Comparison of ENCODE assay signal across 26 mouse cellular contexts in genomic region chr11:79652257-79652656, GRCm38 (mm10).
DNase-seq lines count a peak whose midpoint lies in the region; ATAC-seq and TF ChIP-seq lines count a peak whose summit lies in the region.
"Had no signal": no experiment of that assay in that cellular context is flagged by ENCODE, and none has a peak within 500 bp of the region (broad histone marks: within the 10 kb centered on the region; RNA-seq: fewer than 3 reads in every experiment).

No protein-coding gene starts in this region.

- ATAC-seq in forebrain, embryonic 16.5 days = no peak
- no peak for ATAC-seq in midbrain, postnatal 0 days (ENCODE audit: low FRiP score)
- ATAC-seq in embryonic facial prominence, embryonic 14.5 days (ENCODE audit: low read depth) = no peak
- peak; percentile 59; the same call in 1 of the 2 replicates for ATAC-seq in neutrophil, adult 5-6 weeks (ENCODE audit: extremely low read depth, insufficient number of reproducible peaks, low FRiP score, poor library complexity, severe bottlenecking)
- ATAC-seq: forebrain, embryonic 14.5 days; midbrain, embryonic 15.5 days had no signal

- peaks cover 62% of the 10 kb centered on the region for H3K4me1 ChIP-seq in forebrain, embryonic 10.5 days
- peaks cover 3% of the 10 kb centered on the region for H3K4me1 ChIP-seq in forebrain, embryonic 16.5 days (replicated peaks; ENCODE audit: control insufficient read depth, insufficient read depth, low read length)
- peaks cover 58% of the 10 kb centered on the region for H3K4me1 ChIP-seq in midbrain, embryonic 10.5 days
- 0 out of 2 replicates have a peak, but pooled peaks cover 2% of the 10 kb centered on the region for H3K4me1 ChIP-seq in midbrain, postnatal 0 days (ENCODE audit: insufficient read depth, low read length)
- peaks cover 31% of the 10 kb centered on the region for H3K4me1 ChIP-seq in embryonic facial prominence, embryonic 14.5 days (ENCODE audit: control insufficient read depth, insufficient read depth, low read length)

- no peak overlapping the region for H3K4me3 ChIP-seq in forebrain, embryonic 10.5 days
- H3K4me3 ChIP-seq in forebrain, embryonic 16.5 days (replicated peaks; ENCODE audit: low read length) = no peak overlapping the region
- H3K4me3 ChIP-seq in midbrain, embryonic 10.5 days = no peak overlapping the region
- no peak overlapping the region for H3K4me3 ChIP-seq in midbrain, postnatal 0 days (ENCODE audit: low read depth, low read length)
- H3K4me3 ChIP-seq in embryonic facial prominence, embryonic 14.5 days (ENCODE audit: low read depth, low read length) = no peak overlapping the region
- H3K4me3 ChIP-seq: heart, adult 2 months; heart, embryonic 13.5 days; left cerebral cortex, adult 2 months; limb, embryonic 15.5 days; midbrain, embryonic 15.5 days; neural tube, embryonic 15.5 days had no signal

- no peak for TF ChIP-seq CTCF in midbrain, postnatal 0 days (IDR thresholded peaks at IDR 0.05)

- H3K9me3 ChIP-seq in forebrain, embryonic 10.5 days = no peaks in the 10 kb centered on the region
- H3K9me3 ChIP-seq in forebrain, embryonic 16.5 days (ENCODE audit: control insufficient read depth, low read length) = no peaks in the 10 kb centered on the region
- no peaks in the 10 kb centered on the region for H3K9me3 ChIP-seq in midbrain, embryonic 10.5 days (replicated peaks)
- no peaks in the 10 kb centered on the region for H3K9me3 ChIP-seq in midbrain, postnatal 0 days (ENCODE audit: low read length)
- no peaks in the 10 kb centered on the region for H3K9me3 ChIP-seq in embryonic facial prominence, embryonic 14.5 days (ENCODE audit: control insufficient read depth, low read length)
- H3K9me3 ChIP-seq: heart, embryonic 13.5 days; limb, embryonic 15.5 days; midbrain, embryonic 15.5 days; neural tube, embryonic 15.5 days had no signal

- H3K4me2 ChIP-seq in forebrain, embryonic 16.5 days (ENCODE audit: low read length) = no peak overlapping the region
- H3K4me2 ChIP-seq in midbrain, postnatal 0 days (ENCODE audit: low read depth, low read length, poor library complexity, severe bottlenecking) = no peak overlapping the region
- no peak overlapping the region for H3K4me2 ChIP-seq in embryonic facial prominence, embryonic 14.5 days (ENCODE audit: low read depth, low read length)
- H3K4me2 ChIP-seq: heart, embryonic 13.5 days; hindbrain, embryonic 14.5 days; limb, embryonic 15.5 days; midbrain, embryonic 15.5 days; neural tube, embryonic 15.5 days had no signal

- peak overlapping the region; percentile 49; the same call in 1 of the 2 replicates for H3K27ac ChIP-seq in forebrain, embryonic 10.5 days
- no peak overlapping the region for H3K27ac ChIP-seq in forebrain, embryonic 16.5 days (ENCODE audit: low read length)
- H3K27ac ChIP-seq in midbrain, embryonic 10.5 days (replicated peaks) = peak overlapping the region; percentile 52
- H3K27ac ChIP-seq in midbrain, postnatal 0 days (ENCODE audit: low read depth, low read length) = no peak overlapping the region
- 0 out of 2 replicates have a peak overlapping the region, but pooled peaks have one; percentile 6 for H3K27ac ChIP-seq in embryonic facial prominence, embryonic 14.5 days (replicated peaks; ENCODE audit: low read depth, low read length)
- H3K27ac ChIP-seq: heart, adult 2 months; heart, embryonic 13.5 days; hindbrain, embryonic 14.5 days; left cerebral cortex, adult 2 months; midbrain, embryonic 15.5 days; neural tube, embryonic 15.5 days had no signal

- peaks cover 5% of the 10 kb centered on the region; the same call in 1 of the 2 replicates for H3K27me3 ChIP-seq in forebrain, embryonic 10.5 days (ENCODE audit: poor library complexity, severe bottlenecking)
- no peaks in the 10 kb centered on the region for H3K27me3 ChIP-seq in forebrain, embryonic 16.5 days (replicated peaks; ENCODE audit: control insufficient read depth, insufficient read depth, low read length)
- H3K27me3 ChIP-seq in midbrain, embryonic 10.5 days (ENCODE audit: low read depth, poor library complexity, severe bottlenecking) = no peaks in the 10 kb centered on the region
- no peaks in the 10 kb centered on the region for H3K27me3 ChIP-seq in midbrain, postnatal 0 days (ENCODE audit: insufficient read depth, low read length)
- no peaks in the 10 kb centered on the region for H3K27me3 ChIP-seq in embryonic facial prominence, embryonic 14.5 days (replicated peaks; ENCODE audit: control insufficient read depth, insufficient read depth, low read length)
- H3K27me3 ChIP-seq: limb, embryonic 15.5 days; midbrain, embryonic 15.5 days; neural tube, embryonic 15.5 days had no signal

- 0 out of 2 replicates have a peak, but pooled peaks cover 2% of the 10 kb centered on the region for H3K36me3 ChIP-seq in forebrain, embryonic 10.5 days (replicated peaks)
- H3K36me3 ChIP-seq in forebrain, embryonic 16.5 days (ENCODE audit: control insufficient read depth, insufficient read depth) = no peaks in the 10 kb centered on the region
- peaks cover 9% of the 10 kb centered on the region; the same call in 1 of the 2 replicates for H3K36me3 ChIP-seq in midbrain, embryonic 10.5 days
- H3K36me3 ChIP-seq in midbrain, postnatal 0 days (ENCODE audit: insufficient read depth, low read length) = no peaks in the 10 kb centered on the region; the same call in 1 of the 2 replicates
- H3K36me3 ChIP-seq in embryonic facial prominence, embryonic 14.5 days (ENCODE audit: control insufficient read depth, insufficient read depth, low read length) = no peaks in the 10 kb centered on the region
- H3K36me3 ChIP-seq: heart, embryonic 13.5 days; limb, embryonic 15.5 days; midbrain, embryonic 15.5 days; neural tube, embryonic 15.5 days had no signal

- H3K9ac ChIP-seq in forebrain, embryonic 16.5 days (replicated peaks; ENCODE audit: low read depth, low read length) = no peak overlapping the region
- no peak overlapping the region for H3K9ac ChIP-seq in midbrain, postnatal 0 days (replicated peaks; ENCODE audit: low read length, poor library complexity, severe bottlenecking)
- no peak overlapping the region for H3K9ac ChIP-seq in embryonic facial prominence, embryonic 14.5 days (ENCODE audit: low read depth, low read length)
- H3K9ac ChIP-seq: heart, embryonic 13.5 days; hindbrain, embryonic 14.5 days; limb, embryonic 15.5 days; midbrain, embryonic 15.5 days; neural tube, embryonic 15.5 days had no signal

- WGBS in forebrain, embryonic 10.5 days = 88% methylated on average over 9 of the region's 9 CpGs
- WGBS in forebrain, embryonic 16.5 days = 86% methylated on average over 9 of the region's 9 CpGs
- 89% methylated on average over 9 of the region's 9 CpGs for WGBS in midbrain, embryonic 10.5 days
- 72% methylated on average over 9 of the region's 9 CpGs for WGBS in midbrain, postnatal 0 days
- 76% methylated on average over 9 of the region's 9 CpGs for WGBS in embryonic facial prominence, embryonic 14.5 days

- DNase-seq in forebrain, embryonic 10.5 days (ENCODE audit: extremely low spot score, low spot score) = no peak
- no peak for DNase-seq in midbrain, embryonic 10.5 days (ENCODE audit: low spot score)
- DNase-seq in midbrain, postnatal 0 days (ENCODE audit: low spot score) = no peak
- no peak for DNase-seq in embryonic facial prominence, embryonic 14.5 days (ENCODE audit: low spot score)
- DNase-seq in frontal cortex, adult 2 months (ENCODE audit: extremely low spot score in 1 of 2, low spot score in 1 of 2) = no peak
- no peak for DNase-seq in kidney, adult 11 months
- DNase-seq: adrenal gland, postnatal 14 days; cerebellum, adult 8-10 months; cerebellum, postnatal 36 days; gastrocnemius, postnatal 14 days; heart, adult 2 months; heart, postnatal 14 days; kidney, adult 8-10 months; kidney, postnatal 10 days; left cerebral cortex, postnatal 4 days; lung, adult 18-20 months; lung, postnatal 14 days had no signal

Comparison
In these comparisons a context has a peak if more than half of its experiments do, and no peak if none do; other contexts are left out.
1. H3K27ac ChIP-seq: peak in forebrain, embryonic 10.5 days (single experiment), midbrain, embryonic 10.5 days (single experiment) and embryonic facial prominence, embryonic 14.5 days (single experiment); none in forebrain, embryonic 16.5 days (single experiment) and midbrain, postnatal 0 days (single experiment).